Mouse (Mus musculus): ENCODE measurements around the gene Zc3h15. TPM values are rescaled to one million over a fixed set of nuclear protein-coding genes. Genes with fewer than 3 reads are reported as not detected.

Gene Zc3h15
- polyA plus RNA-seq, 2 experiments = 97.1 to 110 TPM

- Histone ChIP-seq H3K4me1 (ENCODE audit: control insufficient read depth, insufficient read depth, low read length) (no peaks in the 10 kb centered on the region), H3K4me3 (replicated peaks; ENCODE audit: low read length) (no peak overlapping the region), H3K27ac (replicated peaks; ENCODE audit: low read depth, low read length) (no peak overlapping the region), H3K9me3 (ENCODE audit: control insufficient read depth, low read length) (no peaks in the 10 kb centered on the region), H3K9ac (ENCODE audit: low read depth, low read length, severe bottlenecking) (no peak overlapping the region), H3K27me3 (ENCODE audit: control insufficient read depth, insufficient read depth, low read length) (no peaks in the 10 kb centered on the region), H3K4me2 (replicated peaks; ENCODE audit: low read depth, low read length, severe bottlenecking) (no peak overlapping the region), H3K36me3 (ENCODE audit: control insufficient read depth, insufficient read depth, low read length) (no peaks in the 10 kb centered on the region)
- 46% methylated on average over 6 of the region's 6 CpGs for WGBS
- no peak for TF ChIP-seq POLR2A (IDR thresholded peaks at IDR 0.05; ENCODE audit: borderline replicate concordance, extremely low read depth, insufficient read depth, insufficient read length)
- ATAC-seq (ENCODE audit: low FRiP score, low read depth) = no peak
- no peak for DNase-seq (ENCODE audit: low spot score)
These were observed 37.5 kb downstream of the Zc3h15 start for GRCm38 (mm10) chr2:83681785-83682184.

DNA sequence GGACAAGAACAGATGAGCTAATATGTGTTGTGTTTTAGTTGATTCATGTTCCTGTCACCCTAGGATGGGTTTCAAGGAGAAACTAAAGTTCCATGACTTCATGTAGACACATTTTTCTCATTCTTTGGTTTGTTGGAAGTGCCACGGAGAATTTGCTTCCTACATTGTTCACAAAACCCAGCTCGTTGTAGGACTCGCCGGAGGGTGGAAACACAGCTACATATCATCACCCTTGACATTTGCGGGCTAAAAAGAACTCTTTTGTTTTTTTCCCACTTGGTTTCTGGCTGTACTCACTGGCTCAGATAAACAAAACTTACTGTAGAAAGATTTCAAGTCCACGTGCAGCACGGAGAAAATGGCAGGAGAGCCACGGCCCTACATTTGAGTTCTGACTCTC lies 38.0 kb downstream of the Zc3h15 start:
- no peak for ATAC-seq (ENCODE audit: low FRiP score, low read depth)
- Histone ChIP-seq H3K27me3 (ENCODE audit: control insufficient read depth, insufficient read depth, low read length) (no peaks in the 10 kb centered on the region), H3K27ac (replicated peaks; ENCODE audit: low read depth, low read length) (no peak overlapping the region), H3K9ac (ENCODE audit: low read depth, low read length, severe bottlenecking) (no peak overlapping the region), H3K4me3 (replicated peaks; ENCODE audit: low read length) (no peak overlapping the region), H3K4me1 (ENCODE audit: control insufficient read depth, insufficient read depth, low read length) (no peaks in the 10 kb centered on the region), H3K9me3 (ENCODE audit: control insufficient read depth, low read length) (no peaks in the 10 kb centered on the region), H3K36me3 (ENCODE audit: control insufficient read depth, insufficient read depth, low read length) (no peaks in the 10 kb centered on the region), H3K4me2 (replicated peaks; ENCODE audit: low read depth, low read length, severe bottlenecking) (no peak overlapping the region)
- no peak for TF ChIP-seq POLR2A (IDR thresholded peaks at IDR 0.05; ENCODE audit: borderline replicate concordance, extremely low read depth, insufficient read depth, insufficient read length)
- no peak for DNase-seq (ENCODE audit: low spot score)
- 63% methylated on average over 8 of the region's 8 CpGs for WGBS

- no peak for TF ChIP-seq POLR2A (IDR thresholded peaks at IDR 0.05; ENCODE audit: borderline replicate concordance, extremely low read depth, insufficient read depth, insufficient read length)
- DNase-seq (ENCODE audit: low spot score) = no peak
- Histone ChIP-seq H3K27ac (replicated peaks; ENCODE audit: low read depth, low read length) (no peak overlapping the region), H3K9ac (ENCODE audit: low read depth, low read length, severe bottlenecking) (no peak overlapping the region), H3K4me3 (replicated peaks; ENCODE audit: low read length) (no peak overlapping the region), H3K4me2 (replicated peaks; ENCODE audit: low read depth, low read length, severe bottlenecking) (no peak overlapping the region), H3K9me3 (ENCODE audit: control insufficient read depth, low read length) (no peaks in the 10 kb centered on the region), H3K27me3 (ENCODE audit: control insufficient read depth, insufficient read depth, low read length) (no peaks in the 10 kb centered on the region), H3K4me1 (ENCODE audit: control insufficient read depth, insufficient read depth, low read length) (no peaks in the 10 kb centered on the region), H3K36me3 (ENCODE audit: control insufficient read depth, insufficient read depth, low read length) (no peaks in the 10 kb centered on the region)
- ATAC-seq (ENCODE audit: low FRiP score, low read depth) = no peak
- WGBS = 75% methylated on average over 9 of the region's 9 CpGs
These were observed 39.7 kb downstream of the Zc3h15 start for GRCm38 (mm10) chr2:83683731-83684519.

DNA sequence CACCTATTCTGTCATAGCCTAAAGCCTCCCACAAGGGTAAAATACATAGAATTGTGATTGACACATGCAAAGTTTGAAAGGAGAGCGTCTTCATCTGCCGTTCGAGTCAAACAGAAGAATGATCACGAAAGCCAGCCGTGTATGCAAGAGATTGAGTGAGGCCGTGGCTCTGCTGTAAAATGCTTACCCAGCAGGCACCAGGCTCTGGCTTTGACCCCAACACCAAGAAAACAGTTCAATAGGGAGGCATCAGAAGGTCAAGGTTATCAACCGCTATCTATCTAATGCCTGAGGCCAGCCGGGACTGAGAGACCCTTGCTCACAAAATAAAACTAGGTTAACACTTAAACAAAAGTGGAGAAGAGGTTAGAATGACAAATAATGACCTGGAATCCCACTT lies 40.5 kb downstream of the Zc3h15 start:
- WGBS = 84% methylated on average over 8 of the region's 8 CpGs
- DNase-seq (ENCODE audit: low spot score) (no peak), ATAC-seq (ENCODE audit: low FRiP score, low read depth) (no peak)
- no peak overlapping the region for H3K9ac ChIP-seq (ENCODE audit: low read depth, low read length, severe bottlenecking)
- H3K4me1 ChIP-seq (ENCODE audit: control insufficient read depth, insufficient read depth, low read length) = no peaks in the 10 kb centered on the region
- H3K9me3 ChIP-seq (ENCODE audit: control insufficient read depth, low read length) = no peaks in the 10 kb centered on the region
- no peaks in the 10 kb centered on the region for H3K27me3 ChIP-seq (ENCODE audit: control insufficient read depth, insufficient read depth, low read length)
- H3K36me3 ChIP-seq (ENCODE audit: control insufficient read depth, insufficient read depth, low read length) = no peaks in the 10 kb centered on the region
- no peak overlapping the region for H3K4me3 ChIP-seq (replicated peaks; ENCODE audit: low read length)
- H3K4me2 ChIP-seq (replicated peaks; ENCODE audit: low read depth, low read length, severe bottlenecking) = no peak overlapping the region
- TF ChIP-seq POLR2A (IDR thresholded peaks at IDR 0.05; ENCODE audit: borderline replicate concordance, extremely low read depth, insufficient read depth, insufficient read length) = no peak
- H3K27ac ChIP-seq (replicated peaks; ENCODE audit: low read depth, low read length) = no peak overlapping the region

GRCm38 (mm10) chr2:83690372-83690771 lies 46.1 kb downstream of the Zc3h15 start:
- H3K4me3 ChIP-seq (replicated peaks; ENCODE audit: low read length) = no peak overlapping the region
- no peaks in the 10 kb centered on the region for H3K36me3 ChIP-seq (ENCODE audit: control insufficient read depth, insufficient read depth, low read length)
- H3K4me1 ChIP-seq (ENCODE audit: control insufficient read depth, insufficient read depth, low read length) = no peaks in the 10 kb centered on the region
- no peak overlapping the region for H3K9ac ChIP-seq (ENCODE audit: low read depth, low read length, severe bottlenecking)
- no peak overlapping the region for H3K27ac ChIP-seq (replicated peaks; ENCODE audit: low read depth, low read length)
- DNase-seq (ENCODE audit: low spot score) (no peak), ATAC-seq (ENCODE audit: low FRiP score, low read depth) (no peak)
- H3K27me3 ChIP-seq (ENCODE audit: control insufficient read depth, insufficient read depth, low read length) = no peaks in the 10 kb centered on the region
- no peak for TF ChIP-seq POLR2A (IDR thresholded peaks at IDR 0.05; ENCODE audit: borderline replicate concordance, extremely low read depth, insufficient read depth, insufficient read length)
- no peaks in the 10 kb centered on the region for H3K9me3 ChIP-seq (ENCODE audit: control insufficient read depth, low read length)
- 74% methylated on average over 2 of the region's 2 CpGs for WGBS
- no peak overlapping the region for H3K4me2 ChIP-seq (replicated peaks; ENCODE audit: low read depth, low read length, severe bottlenecking)
